Mouse (Mus musculus) spleen, postnatal 36 days (tissue): ENCODE data around the gene Adora1.

Source experiments
- DNase-seq, 2 experiments: peaks; one replicate each; pipeline ENCODE4 v3.0.0; 2022; ENCODE audit warnings: low spot score in 2 of 2, mixed read lengths in 1 of 2

The Adora1 gene

DNA sequence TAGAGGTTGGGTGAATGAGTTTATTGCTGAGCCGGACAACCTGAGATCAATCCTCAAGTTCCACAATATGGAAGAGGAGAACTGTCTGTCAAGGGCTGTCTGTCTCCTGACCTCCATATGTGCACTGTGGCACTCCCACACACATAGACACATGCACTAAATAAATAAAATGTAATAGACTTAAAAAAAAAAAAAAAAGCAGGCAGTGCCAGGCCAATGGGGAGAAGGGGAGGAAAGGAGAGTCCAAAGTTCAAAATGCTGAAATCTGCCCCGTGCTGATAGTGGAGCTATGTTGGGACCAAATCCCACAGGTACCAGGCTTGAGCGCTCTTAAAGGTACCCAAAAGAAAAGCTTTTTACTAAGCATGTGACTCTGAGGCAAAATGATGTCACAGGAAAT is 2.2 kb upstream of the Adora1 start:
- DNase-seq, result no peak

DNA sequence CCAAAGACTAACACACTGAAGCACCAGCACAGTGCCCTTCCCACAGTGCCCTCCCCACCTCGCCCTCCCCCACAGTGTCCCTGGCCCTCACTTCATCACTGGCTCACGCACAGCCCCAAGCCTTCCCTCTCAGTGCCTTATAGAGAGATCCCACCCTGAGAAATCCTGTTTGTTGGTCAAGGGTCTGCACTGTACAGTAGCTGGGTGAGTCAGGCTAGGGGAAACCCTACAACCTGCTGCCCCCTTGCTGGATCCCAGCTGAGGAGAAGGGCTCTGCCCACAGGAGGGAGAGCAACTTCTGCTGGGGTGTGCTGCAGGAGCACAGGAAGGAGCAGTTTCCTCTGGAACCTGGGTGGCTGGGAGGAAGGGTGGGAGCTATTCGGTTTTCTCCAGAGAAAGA is 911 bp upstream of the Adora1 start:
- no peak for DNase-seq

DNA sequence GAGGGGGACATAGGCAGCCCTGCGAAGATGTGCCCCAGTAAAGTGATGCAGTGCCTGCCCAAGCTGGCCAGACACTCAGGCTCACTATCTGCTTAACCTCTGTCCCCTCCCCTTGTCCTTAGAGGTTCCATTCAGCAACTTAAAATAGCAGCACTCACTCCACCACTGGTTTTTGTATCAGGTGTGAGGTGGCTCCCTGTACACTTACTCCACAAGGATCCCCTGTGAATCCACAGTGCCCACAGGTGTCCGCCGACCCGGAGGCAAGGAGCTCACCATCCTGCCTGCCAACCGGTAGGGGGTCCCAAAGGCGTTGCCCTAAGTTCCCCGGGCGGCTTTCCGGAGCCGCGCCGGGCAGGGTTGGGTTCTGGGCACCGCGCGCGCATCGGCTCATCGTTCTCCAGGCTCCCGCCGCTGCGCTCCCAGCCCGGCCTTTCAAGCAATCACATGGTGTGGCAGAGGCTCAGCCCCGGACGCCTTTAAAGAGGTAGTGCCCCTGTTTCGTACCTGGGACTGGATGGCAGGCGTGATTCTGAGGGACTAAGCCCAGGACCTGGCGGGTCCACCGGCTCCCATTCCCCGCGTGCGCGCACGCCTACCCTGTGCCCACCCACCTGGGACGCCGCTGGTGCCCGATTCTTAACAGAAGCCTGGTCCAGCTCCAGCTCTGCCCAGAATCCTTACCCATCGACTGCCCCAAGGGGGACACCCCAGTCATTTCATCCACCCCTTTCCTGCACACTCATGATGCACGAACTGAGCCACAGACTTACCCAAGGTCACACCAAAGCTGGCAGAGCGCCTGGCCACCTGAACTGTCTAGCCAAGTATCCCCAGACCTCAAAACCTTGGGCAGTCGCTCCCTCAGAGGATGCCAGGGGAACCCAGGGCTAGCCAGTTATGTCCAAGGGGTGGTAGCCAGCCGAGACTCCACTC is 508 bp downstream of the Adora1 start:
- DNase-seq, result no peak

DNA sequence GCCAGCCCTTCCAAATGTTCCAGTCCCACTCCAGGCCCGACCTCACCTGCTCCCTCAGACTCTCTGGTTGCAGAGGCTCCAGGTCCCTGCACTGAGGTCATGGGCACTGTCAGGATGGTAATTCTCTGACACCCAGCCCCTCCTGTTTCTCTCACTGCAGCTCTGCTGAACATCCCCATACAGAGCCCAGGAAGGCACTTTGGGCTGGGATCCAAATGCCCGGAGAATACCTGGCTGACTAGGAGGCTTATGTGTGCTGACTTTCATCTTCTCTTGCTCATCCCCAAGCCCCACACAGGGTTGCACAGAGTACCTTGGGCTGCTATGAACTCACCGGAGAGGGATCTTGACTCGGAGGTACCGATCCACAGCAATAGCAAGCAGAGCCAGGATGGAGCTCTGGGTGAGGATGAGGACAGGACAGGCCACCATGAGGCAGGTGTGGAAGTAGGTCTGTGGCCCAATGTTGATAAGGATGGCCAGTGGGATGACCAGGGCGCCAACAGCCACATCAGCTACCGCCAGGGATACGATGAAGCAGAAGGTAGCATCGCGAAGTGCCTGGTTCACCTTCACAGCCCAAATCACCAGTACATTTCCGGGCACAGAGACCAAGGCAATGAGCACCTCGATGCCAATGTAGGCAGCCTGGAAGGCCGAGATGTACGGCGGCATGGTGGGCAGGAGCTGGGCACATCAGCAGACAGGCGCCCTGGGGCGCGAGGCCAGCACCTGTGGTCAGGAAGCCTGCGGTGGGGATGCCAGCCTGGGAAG is 1.4 kb downstream of the Adora1 start:
- DNase-seq, result no peak

DNA sequence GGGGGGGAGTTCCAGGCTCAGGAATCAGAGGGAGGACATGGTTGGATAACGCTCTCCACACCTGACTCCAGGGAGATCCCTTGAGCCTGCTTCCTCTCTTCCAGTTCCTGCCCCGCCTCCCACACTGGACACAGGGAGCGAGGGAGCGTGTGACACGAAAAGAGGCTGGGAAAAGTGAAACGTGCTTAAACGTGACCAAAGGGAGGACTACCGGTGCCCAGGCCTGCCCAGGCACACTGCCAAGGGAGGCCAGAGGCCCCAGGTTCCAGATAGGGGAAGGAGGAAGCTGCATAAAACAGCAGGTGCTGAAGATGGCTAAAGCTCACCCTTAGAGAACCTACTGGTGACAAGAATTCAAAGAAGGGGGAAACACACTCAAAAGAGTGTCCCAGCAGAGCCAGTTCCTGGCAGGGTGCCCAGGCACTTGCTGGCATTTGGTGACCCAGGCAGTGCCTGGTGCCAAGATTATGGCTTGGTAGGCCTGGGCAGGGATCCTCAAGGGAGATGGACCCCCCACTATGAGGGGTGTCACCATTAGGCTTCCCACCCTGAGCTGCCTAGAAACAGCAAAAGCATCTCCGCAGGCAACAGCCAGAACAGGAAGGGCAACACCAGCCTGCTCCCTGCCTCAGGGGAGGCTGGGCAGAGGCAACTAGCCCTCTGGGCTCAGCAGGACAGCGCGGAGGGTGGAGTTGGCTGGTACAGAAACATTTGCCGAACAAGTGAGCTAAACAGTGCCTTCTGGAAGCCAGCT is 2.3 kb downstream of the Adora1 start:
- DNase-seq, result no peak

DNA sequence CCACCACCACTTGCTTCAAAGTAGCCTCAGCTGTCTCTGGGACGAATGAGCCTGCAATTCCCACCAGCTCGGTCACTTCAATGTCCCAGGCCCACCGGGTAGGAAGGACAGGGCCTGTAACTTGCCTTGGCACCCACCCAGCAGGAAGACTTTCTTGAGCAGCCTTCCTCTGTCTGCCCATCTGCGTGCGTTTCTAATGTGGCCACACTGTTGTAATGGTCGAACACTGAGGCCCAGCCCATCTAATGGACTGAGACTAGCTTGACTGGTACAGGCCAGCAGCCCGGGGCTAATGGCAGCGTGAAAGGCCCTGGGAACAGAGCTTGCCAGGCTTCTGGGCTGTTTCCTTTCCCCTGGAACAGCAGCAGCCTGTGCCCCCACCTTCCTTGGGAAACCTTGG is 2.9 kb downstream of the Adora1 start:
- no peak for DNase-seq

DNA sequence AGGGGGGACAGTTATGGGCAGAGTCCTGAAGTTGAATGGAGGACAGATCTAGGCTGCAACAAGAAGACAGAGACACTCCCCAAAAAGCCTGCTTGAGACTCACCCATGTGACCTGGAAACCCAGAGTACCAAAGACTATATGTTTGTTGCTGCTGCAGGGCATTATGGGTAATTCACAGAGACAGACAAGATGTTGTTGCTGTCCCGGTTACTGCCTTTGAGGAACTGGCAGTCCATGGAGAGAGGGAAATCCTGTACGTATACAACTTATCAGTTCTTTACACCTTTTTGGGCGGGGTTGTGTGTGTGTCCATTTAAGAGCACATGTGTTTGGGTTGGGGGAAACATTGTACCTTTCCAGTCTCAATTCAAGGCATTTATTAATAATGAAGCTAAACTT is 3.5 kb downstream of the Adora1 start:
- DNase-seq, result no peak

DNA sequence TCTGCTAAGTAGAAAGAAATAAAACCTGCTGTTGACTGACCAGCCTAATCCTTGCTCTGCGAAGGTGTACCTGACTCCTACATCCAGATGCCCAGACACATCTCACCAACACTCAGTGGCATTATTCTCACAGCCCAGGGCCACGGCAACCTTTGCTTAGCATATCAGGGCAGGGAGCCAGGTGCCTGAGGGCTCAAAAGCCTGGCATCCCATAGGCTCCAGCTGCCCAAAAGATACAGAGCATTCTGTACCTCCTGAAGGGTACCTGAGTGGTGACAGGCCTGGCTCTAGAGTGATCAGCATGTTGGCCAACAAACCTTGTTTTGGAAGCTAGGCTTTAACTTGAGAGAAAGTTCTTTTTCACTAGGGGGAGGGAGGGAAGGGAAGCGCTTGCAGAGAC is 4.0 kb downstream of the Adora1 start:
- DNase-seq, result no peak

DNA sequence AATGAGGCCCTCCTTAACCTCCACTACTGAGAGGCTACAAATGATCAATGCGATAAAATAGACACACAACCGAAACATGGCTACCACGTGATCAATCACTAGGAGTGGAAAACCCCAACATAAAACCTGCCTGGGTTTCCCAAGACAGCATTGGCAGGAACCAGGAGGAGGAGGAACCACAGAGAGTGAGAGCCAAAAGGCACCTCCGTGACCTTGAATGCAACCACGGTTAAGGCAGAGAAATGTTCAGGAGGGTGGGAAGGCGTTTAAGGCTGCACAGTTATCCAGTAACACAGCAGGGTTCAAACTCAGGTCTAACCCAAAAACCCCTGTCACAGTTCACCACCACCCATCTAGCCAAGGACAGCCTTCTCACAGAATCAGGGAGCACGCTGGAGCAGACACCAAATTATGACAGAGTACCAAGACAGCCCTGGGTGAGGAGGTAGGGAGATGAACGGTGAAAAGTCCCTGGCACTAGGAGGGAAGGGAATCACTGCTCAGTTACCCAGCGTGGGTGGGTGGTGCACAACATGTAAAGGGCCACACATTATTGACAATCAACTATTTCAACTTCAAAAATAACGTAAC is 4.5 kb downstream of the Adora1 start:
- DNase-seq, result no peak

DNA sequence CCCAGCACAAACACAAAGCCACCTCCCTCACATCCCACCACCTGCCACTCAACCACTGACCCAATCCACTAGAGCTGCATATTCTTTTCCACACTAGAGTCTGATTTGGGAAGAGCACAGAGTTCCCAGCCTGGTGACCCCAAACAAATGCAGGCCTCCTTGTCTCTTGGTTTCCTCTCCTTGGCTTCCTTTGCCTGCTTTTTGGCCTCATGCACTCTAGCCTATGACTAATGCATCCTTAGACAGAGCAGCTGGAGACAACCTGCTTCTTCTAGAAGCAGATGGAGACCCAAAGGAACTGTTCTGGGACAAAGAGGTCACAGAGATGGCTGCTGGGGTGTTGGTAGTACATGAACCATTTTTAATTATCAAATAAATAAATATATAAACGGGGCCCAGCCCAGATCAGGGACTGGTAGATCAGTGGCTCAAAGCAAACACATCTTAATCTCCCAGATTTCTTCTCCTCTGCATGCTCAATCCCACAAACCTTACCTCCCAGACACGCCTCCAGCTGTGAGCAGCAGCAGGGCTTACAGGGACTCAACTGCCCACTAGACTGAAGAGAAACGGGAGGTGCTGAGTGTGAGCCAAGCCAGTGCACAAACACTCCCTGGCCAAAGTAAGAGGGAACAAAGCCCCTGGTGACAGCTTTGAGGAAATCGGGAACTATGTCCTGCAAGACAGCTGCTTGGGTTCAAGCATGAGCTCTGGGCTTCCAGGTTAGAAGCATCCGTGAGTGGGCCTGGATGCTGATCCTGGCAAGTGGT is 5.2 kb downstream of the Adora1 start:
- no peak for DNase-seq

DNA sequence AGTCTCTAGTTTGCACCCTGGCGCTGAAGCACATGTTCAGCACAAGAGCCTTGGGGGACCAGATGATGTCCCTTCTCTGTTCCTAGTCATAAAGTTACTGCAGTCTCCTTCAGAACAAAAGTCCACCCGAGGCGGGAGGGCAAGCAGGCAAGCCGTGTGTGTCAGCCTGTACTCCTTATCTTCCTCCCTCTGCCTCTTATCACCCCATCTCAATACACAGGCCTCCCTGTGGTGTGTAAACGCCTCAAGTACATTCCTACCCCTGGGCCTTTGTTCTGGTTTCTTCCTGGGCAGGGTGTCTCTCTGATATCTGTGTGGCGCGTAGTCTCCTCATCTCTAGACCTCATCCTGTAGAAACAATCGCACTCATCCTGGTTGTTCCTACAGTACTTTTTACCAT is 8.5 kb downstream of the Adora1 start:
- DNase-seq, result no peak

DNA sequence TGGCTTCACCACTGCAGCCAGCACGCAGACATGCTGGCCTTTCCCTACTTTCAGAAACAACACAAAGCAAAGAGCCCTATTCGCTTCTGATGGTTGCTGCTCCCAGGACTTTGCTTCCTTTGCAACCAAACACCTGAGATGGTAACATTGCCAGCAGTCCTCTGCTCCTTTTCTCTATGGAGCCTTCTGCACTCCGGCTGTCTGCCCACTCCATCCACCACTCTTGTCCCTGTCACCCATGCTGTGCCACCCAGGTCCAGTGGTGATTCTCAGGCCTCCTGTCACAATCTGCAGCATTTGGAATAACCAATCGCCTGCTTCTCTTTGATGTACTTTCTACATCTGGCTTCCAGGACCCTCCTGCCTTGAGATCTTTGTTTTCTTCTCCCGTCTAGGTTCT is 9.9 kb downstream of the Adora1 start:
- DNase-seq, result no peak

DNA sequence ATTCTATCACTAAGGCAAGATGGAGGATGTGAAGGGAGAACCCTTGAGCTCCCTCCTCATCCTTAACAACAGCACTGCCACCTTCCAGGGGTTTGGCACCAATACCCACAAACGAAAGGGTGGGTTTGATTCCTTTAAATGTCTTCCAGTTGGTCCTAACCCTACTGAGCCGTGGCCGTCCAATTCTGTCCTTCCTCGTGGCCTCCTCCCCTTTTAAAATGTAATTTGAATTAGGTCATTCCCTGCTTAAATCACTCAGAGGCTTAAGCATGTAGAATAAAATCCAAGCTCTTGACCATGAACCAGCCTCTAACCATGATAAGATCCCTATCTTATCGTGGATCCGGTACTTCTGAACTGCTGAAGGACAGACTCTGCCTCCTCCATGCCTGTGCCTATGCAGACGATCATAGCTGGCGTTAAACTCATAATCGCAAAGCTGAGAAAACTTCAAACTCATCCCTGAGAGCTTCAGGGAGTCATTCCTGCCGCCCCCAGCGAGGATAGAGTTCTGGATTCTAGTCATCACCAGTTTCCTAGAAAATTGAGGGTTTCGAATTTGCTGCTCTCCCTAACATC is 10.5 kb downstream of the Adora1 start:
- DNase-seq, result no peak

DNA sequence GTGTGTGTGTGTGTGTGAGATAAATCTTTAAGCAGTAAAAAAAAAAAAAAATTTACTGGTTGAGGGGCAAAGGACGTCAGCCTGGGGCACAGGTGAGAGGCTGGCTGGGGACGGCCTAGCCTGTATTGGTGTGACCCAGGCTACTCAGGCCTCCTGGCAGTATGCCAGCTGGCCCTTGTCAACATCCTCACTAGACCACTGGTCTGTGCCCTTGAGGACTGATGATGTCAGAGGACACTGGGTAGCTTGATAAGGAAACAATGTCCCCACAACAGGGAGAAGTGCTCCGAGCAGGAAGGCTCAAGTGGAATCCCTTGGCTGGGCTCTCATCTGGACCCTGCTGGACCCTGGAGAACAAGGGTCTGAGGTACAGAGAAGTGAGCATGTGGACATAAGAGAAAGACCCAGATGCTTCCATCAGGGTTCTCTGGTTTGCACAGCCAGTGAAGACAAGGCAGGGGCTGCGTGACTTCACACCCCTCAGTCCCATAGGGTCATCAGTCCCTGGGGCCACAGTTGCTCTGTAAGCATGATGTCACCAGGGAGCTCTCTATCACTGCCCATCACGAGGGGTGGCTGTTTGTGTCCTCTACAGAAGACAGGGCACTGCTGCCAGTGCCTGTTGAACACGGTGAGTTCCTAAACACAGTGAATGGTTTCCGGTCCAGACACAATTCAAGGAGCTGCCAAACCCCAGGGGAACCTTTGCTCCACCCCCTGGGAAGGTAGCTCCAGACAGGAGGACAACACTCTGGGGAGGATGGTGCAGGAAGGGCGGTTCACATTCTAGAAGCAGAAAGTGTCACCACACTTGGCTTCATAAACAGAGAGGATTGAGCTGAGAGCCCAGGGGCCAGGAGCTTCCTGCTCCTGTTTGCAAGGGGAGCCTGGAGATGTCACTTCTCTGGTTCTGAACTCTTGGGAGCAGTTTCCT is 12.8 kb downstream of the Adora1 start:
- DNase-seq, result no peak

DNA sequence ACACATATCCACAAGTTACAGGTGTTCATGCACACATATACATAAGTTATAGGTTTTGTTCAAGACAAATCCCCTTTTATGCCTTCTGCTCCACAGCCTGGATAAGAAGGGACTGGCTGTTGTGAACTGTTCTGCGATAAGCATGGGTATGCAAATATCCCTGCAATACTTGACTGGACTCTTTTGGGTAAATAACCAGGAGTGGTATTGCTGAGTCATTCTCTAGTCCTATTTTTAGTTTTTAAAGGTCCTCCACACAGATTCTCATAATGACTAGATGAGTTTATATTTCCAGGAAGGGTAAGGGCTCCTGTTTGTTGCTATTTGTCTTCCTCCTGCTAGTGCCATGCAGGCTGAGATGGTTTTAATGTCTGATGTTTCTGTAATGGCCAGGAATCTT is 14.1 kb downstream of the Adora1 start:
- no peak for DNase-seq

DNA sequence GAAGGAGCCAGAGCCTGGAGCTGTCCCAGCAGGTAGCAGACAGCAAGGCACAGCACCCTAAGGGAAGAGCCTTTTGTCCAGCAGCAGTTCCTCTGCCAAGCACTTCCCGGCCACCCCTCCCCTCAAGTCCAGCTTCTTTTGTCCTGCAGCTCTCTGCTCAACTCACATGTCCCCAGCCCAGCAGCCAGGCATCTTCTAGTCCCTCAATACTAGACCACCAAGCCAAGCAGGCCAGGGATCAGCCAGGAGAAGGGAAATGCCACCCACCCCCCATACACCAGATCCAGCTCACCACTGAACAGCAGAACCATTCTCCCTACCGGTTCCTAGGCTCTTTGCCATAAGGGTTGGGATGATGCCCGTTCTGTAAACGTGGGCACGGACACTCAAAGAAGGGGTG is 15.6 kb downstream of the Adora1 start:
- DNase-seq, result no peak

DNA sequence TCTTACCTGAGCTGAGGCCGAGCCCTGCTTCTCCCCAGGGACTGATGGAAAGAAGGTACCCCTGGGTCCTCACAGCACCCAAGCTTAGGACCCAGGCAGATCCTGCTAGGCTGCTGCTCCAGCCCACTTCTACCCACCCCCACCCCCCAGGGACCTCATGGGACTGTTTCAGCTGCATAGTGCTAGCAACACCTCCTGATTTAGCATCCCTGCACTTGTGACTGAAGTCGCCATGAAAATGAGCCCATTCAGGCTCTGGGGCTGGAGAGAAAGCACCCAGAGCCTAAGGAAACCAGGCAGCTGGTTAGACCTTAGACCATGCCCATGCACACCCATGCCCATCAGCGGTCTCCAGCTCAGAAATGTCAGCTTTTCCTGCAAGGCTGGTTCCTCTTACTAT is 17.3 kb downstream of the Adora1 start:
- no peak for DNase-seq

DNA sequence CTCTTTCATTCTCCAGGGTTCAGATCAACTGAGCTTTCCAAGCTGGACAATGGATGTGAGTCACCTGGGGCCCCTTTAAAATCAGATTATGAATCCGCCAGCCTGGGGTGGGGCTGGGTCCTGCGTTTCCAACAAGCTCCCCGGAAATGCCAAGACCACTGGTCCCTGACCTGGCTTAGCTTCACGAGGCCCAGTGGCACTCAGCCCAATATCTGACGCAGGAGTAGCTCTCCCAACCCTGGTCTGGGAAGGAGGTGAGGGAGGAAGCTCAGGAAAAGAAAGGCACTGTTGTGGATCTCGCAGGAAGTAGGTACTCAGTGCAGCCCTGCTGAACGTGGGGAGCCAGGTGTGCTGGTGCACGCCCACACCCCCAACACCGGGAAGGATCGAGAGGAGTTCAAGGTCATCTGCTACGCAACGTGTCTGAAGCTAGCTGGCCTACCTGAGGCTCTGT is 18.2 kb downstream of the Adora1 start:
- DNase-seq, result no peak

DNA sequence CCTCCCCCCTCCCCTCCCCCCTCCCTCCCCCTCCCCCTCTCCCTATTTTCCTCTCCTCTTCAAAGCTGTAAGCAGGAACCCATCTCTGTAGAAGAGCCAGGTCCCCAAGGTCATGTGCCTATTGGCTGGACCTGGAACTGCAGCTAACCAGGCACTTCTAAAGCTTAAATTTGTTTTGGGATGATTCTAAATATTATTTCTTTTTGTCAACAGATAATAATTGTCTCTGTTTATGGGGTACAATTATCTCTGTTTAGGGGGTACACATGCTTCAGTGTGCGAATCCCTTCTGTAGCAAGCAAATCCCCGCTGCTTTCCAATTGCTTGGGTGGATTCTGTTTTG is 18.6 kb downstream of the Adora1 start:
- no peak for DNase-seq
